Mouse (Mus musculus) ES-CJ7 (cell line): ENCODE measurements around the gene Dnmbp.

Source experiments
- DNase-seq: peaks from one replicate; pipeline ENCODE4 v3.0.0; 2011; ENCODE audit warnings: low read depth, low spot score

Dnmbp gene

GRCm38 (mm10) chr19:43914986-43915385 lies 25.0 kb downstream of the Dnmbp start:
- no peak for DNase-seq

- no peak for DNase-seq
Measured at GRCm38 (mm10) chr19:43912775-43913486, 27.1 kb downstream of the Dnmbp start.

- DNase-seq = peak; percentile 62
Measured at GRCm38 (mm10) chr19:43906492-43906891, 33.5 kb downstream of the Dnmbp start.

GRCm38 (mm10) chr19:43905985-43906384 lies 34.0 kb downstream of the Dnmbp start:
- DNase-seq = peak; percentile 69

GRCm38 (mm10) chr19:43905136-43905535 lies 34.9 kb downstream of the Dnmbp start:
- no peak for DNase-seq

GRCm38 (mm10) chr19:43904327-43904726 lies 35.7 kb downstream of the Dnmbp start:
- no peak for DNase-seq

GRCm38 (mm10) chr19:43902887-43903286 lies 37.1 kb downstream of the Dnmbp start:
- peak; percentile 36 for DNase-seq

GRCm38 (mm10) chr19:43900690-43901089 lies 39.3 kb downstream of the Dnmbp start:
- DNase-seq = no peak

GRCm38 (mm10) chr19:43898547-43898946 lies 41.4 kb downstream of the Dnmbp start:
- DNase-seq = peak; percentile 59

- DNase-seq = no peak
Measured at GRCm38 (mm10) chr19:43896441-43896840, 43.5 kb downstream of the Dnmbp start.

GRCm38 (mm10) chr19:43895951-43896350 lies 44.0 kb downstream of the Dnmbp start:
- DNase-seq = no peak

- DNase-seq = no peak
Measured at GRCm38 (mm10) chr19:43894821-43895220, 45.2 kb downstream of the Dnmbp start.

GRCm38 (mm10) chr19:43894070-43894469 lies 45.9 kb downstream of the Dnmbp start:
- DNase-seq = peak; percentile 82

GRCm38 (mm10) chr19:43890487-43890886 lies 49.5 kb downstream of the Dnmbp start:
- peak; percentile 28 for DNase-seq

GRCm38 (mm10) chr19:43887725-43888124 lies 52.3 kb downstream of the Dnmbp start:
- no peak for DNase-seq

GRCm38 (mm10) chr19:43887242-43887641 lies 52.7 kb downstream of the Dnmbp start:
- peak; percentile 36 for DNase-seq

GRCm38 (mm10) chr19:43886371-43887099 lies 53.5 kb downstream of the Dnmbp start:
- peak; percentile 51 for DNase-seq

GRCm38 (mm10) chr19:43884668-43885498 lies 55.1 kb downstream of the Dnmbp start:
- no peak for DNase-seq

GRCm38 (mm10) chr19:43882895-43883573 lies 57.0 kb downstream of the Dnmbp start:
- DNase-seq = peak; percentile 33

GRCm38 (mm10) chr19:43881615-43882014 lies 58.4 kb downstream of the Dnmbp start:
- peak; percentile 53 for DNase-seq

GRCm38 (mm10) chr19:43880420-43880819 lies 59.6 kb downstream of the Dnmbp start:
- peak; percentile 44 for DNase-seq
